Mouse (Mus musculus) liver, postnatal 0 days (tissue): ENCODE measurements around the gene Mlkl. TPM values are rescaled to one million over a fixed set of nuclear protein-coding genes. Genes with fewer than 3 reads are reported as not detected.

ENCODE experiments used
- ATAC-seq: fragments of 200-750 bp; cut with Nextera tagmentation; 2 replicates; pipeline ENCODE4 v1.8.0; 2017; ENCODE audit warnings: mild to moderate bottlenecking, moderate library complexity
- DNase-seq: peaks from one replicate; pipeline ENCODE4 v3.0.0-alpha.2; 2016
- H3K27ac ChIP-seq: fragments of 300-500 bp; sonication (generic); 2 replicates; pipeline ENCODE4 v1.5.1; 2014; ENCODE audit warnings: antibody characterized with exemption, moderate library complexity, mild to moderate bottlenecking, low read depth
- H3K27me3 ChIP-seq: fragments of 300-500 bp; sonication (generic); 2 replicates; pipeline ENCODE4 v1.6.1; 2014; ENCODE audit warnings: low read length, control low read depth, mixed read lengths; ENCODE audit not compliant: insufficient read depth
- H3K36me3 ChIP-seq: fragments of 300-500 bp; sonication (generic); replicated peaks from 2 replicates; pipeline ENCODE4 v1.6.1; 2014; ENCODE audit warnings: mild to moderate bottlenecking, control low read depth, low read length, moderate library complexity, mixed read lengths; ENCODE audit not compliant: insufficient read depth
- H3K4me1 ChIP-seq: fragments of 300-500 bp; sonication (generic); 2 replicates; pipeline ENCODE4 v1.6.1; 2014; ENCODE audit warnings: antibody characterized with exemption, mild to moderate bottlenecking, control low read depth; ENCODE audit not compliant: insufficient read depth
- H3K4me2 ChIP-seq: fragments of 300-500 bp; sonication (generic); 2 replicates; pipeline ENCODE4 v1.6.1; 2014; ENCODE audit warnings: low read depth, mild to moderate bottlenecking, low read length, moderate library complexity, mixed read lengths
- H3K4me3 ChIP-seq: fragments of 300-500 bp; sonication (generic); 2 replicates; pipeline ENCODE4 v1.5.1; 2014; ENCODE audit warnings: low read depth, low read length
- H3K9ac ChIP-seq: fragments of 300-500 bp; sonication (generic); replicated peaks from 2 replicates; pipeline ENCODE4 v1.6.1; 2014; ENCODE audit warnings: mild to moderate bottlenecking, moderate library complexity
- H3K9me3 ChIP-seq: fragments of 300-500 bp; sonication (generic); 2 replicates; pipeline ENCODE4 v1.6.1; 2016; ENCODE audit warnings: mild to moderate bottlenecking, control low read depth, low read length, mixed read lengths
- CTCF ChIP-seq: sonication (generic); IDR thresholded peaks from 2 replicates; pipeline ENCODE4 v1.5.1; 2016; ENCODE audit warnings: antibody characterized with exemption, low read depth
- EP300 ChIP-seq: IDR thresholded peaks from 2 replicates; pipeline ENCODE4 v1.6.1; 2016; ENCODE audit warnings: antibody characterized with exemption, low read depth, mild to moderate bottlenecking
- WGBS: fragments of 180-500 bp; shearing (Covaris S2); extraction: QIAGEN DNeasy Blood & Tissue Kit; methylation state at CpG from one replicate; pipeline ENCODE4 v1.1.7; 2014; ENCODE audit not compliant: insufficient replicate concordance; 5-methylcytosine and 5-hydroxymethylcytosine counted together
- polyA plus RNA-seq: library from polyadenylated mRNA; unstranded; fragments of >200 nt; fragmentation: Nextera tagmentation; extraction: Ambion mirVana; gene quantifications from 2 replicates; pipeline ENCODE4 v1.2.1, GENCODE M21; 2015

Gene Mlkl
- 4.7 and 5.2 TPM in 2 replicates for polyA plus RNA-seq

DNA sequence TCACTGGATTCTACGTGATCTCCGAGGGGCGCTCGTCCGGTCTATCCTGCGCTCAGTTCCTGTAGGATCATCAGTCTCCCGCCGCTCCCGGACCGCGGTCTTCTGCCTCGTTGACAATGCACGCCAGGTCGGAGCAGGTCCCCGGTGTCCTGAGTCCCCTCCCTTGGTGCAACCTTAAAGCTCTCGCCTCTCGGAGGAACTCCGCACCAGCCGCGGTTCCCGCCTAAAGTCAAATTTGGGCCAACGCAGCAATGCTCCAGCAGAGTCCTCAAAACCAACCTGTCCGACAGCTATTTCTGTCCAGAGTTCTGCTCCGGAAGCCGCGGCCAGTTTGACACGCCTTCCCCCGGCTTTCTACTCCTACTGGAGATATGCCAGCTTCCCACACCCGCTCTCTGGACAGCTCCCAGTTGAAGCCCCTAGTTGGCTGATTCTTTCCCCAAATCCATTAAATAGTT, at the start of gene Mlkl:
Gene Mlkl, minus strand, starts transcription at position 288 of the 458 bp plus-strand sequence.
- Histone ChIP-seq H3K27me3 (no peaks in the 10 kb centered on the region), H3K9me3 (no peaks in the 10 kb centered on the region), H3K27ac (peak within 1 kb of the TSS; percentile 71), H3K9ac (peak within 1 kb of the TSS; percentile 45), H3K4me2 (peak within 1 kb of the TSS; percentile 77), H3K4me3 (peak within 1 kb of the TSS; percentile 51), H3K4me1 (0 out of 2 replicates have a peak, but pooled peaks cover 2% of the 10 kb centered on the region), H3K36me3 (no peaks in the 10 kb centered on the region)
- 1% methylated on average over 29 of the region's 29 CpGs for WGBS
- DNase-seq (peak; percentile 65), ATAC-seq (peak; percentile 71)
- TF ChIP-seq EP300: no peak
- TF ChIP-seq CTCF: no peak

GRCm38 (mm10) chr8:111385915-111386314, 47.9 kb upstream of the Mlkl start:
- no peak overlapping the region for H3K4me2 ChIP-seq
- ATAC-seq (no peak), DNase-seq (no peak)
- no peak overlapping the region for H3K4me3 ChIP-seq
- no peaks in the 10 kb centered on the region for H3K4me1 ChIP-seq
- 55% methylated on average over 9 of the region's 9 CpGs for WGBS
- no peak overlapping the region for H3K9ac ChIP-seq
- H3K27ac ChIP-seq: no peak overlapping the region
- no peaks in the 10 kb centered on the region for H3K9me3 ChIP-seq
- no peaks in the 10 kb centered on the region for H3K36me3 ChIP-seq
- peaks cover 7% of the 10 kb centered on the region; the same call in 1 of the 2 replicates for H3K27me3 ChIP-seq
- TF ChIP-seq CTCF: no peak
- TF ChIP-seq EP300: no peak

GRCm38 (mm10) chr8:111384628-111385027, 46.7 kb upstream of the Mlkl start:
- 25% methylated on average over 2 of the region's 2 CpGs for WGBS
- ATAC-seq (no peak), DNase-seq (no peak)
- Histone ChIP-seq H3K9me3 (no peaks in the 10 kb centered on the region), H3K27me3 (peaks cover 7% of the 10 kb centered on the region; the same call in 1 of the 2 replicates), H3K27ac (no peak overlapping the region), H3K4me2 (peak overlapping the region; percentile 13; the same call in 1 of the 2 replicates), H3K4me1 (no peaks in the 10 kb centered on the region), H3K4me3 (no peak overlapping the region), H3K36me3 (no peaks in the 10 kb centered on the region), H3K9ac (no peak overlapping the region)
- TF ChIP-seq EP300: no peak
- TF ChIP-seq CTCF: no peak

GRCm38 (mm10) chr8:111375192-111375591, 37.2 kb upstream of the Mlkl start:
- H3K36me3 ChIP-seq: no peaks in the 10 kb centered on the region
- DNase-seq (no peak), ATAC-seq (no peak)
- no peak overlapping the region for H3K4me3 ChIP-seq
- H3K27ac ChIP-seq: no peak overlapping the region
- H3K27me3 ChIP-seq: no peaks in the 10 kb centered on the region
- no peak overlapping the region for H3K4me2 ChIP-seq
- H3K9me3 ChIP-seq: no peaks in the 10 kb centered on the region
- WGBS: 70% methylated on average over 6 of the region's 6 CpGs
- H3K4me1 ChIP-seq: peaks cover 2% of the 10 kb centered on the region; the same call in 1 of the 2 replicates
- no peak overlapping the region for H3K9ac ChIP-seq
- TF ChIP-seq CTCF (no peak), EP300 (no peak)

GRCm38 (mm10) chr8:111369711-111370110, 31.7 kb upstream of the Mlkl start:
- H3K4me2 ChIP-seq: no peak overlapping the region
- no peaks in the 10 kb centered on the region for H3K36me3 ChIP-seq
- ATAC-seq: no peak
- no peak overlapping the region for H3K9ac ChIP-seq
- 72% methylated on average over 9 of the region's 9 CpGs for WGBS
- H3K4me1 ChIP-seq: peaks cover 7% of the 10 kb centered on the region; the same call in 1 of the 2 replicates
- TF ChIP-seq CTCF (no peak), EP300 (no peak)
- no peaks in the 10 kb centered on the region for H3K9me3 ChIP-seq
- no peak for DNase-seq
- H3K4me3 ChIP-seq: no peak overlapping the region
- no peaks in the 10 kb centered on the region for H3K27me3 ChIP-seq
- H3K27ac ChIP-seq: no peak overlapping the region

GRCm38 (mm10) chr8:111367350-111367749, 29.4 kb upstream of the Mlkl start:
- no peak for ATAC-seq
- no peaks in the 10 kb centered on the region for H3K9me3 ChIP-seq
- H3K36me3 ChIP-seq: no peaks in the 10 kb centered on the region
- no peak overlapping the region for H3K27ac ChIP-seq
- H3K4me2 ChIP-seq: no peak overlapping the region
- H3K9ac ChIP-seq: no peak overlapping the region
- H3K4me3 ChIP-seq: no peak overlapping the region
- 78% methylated on average over 8 of the region's 8 CpGs for WGBS
- DNase-seq: no peak
- no peaks in the 10 kb centered on the region for H3K27me3 ChIP-seq
- no peak for TF ChIP-seq EP300
- TF ChIP-seq CTCF: no peak
- H3K4me1 ChIP-seq: peaks cover 7% of the 10 kb centered on the region; the same call in 1 of the 2 replicates
